Mouse (Mus musculus) midbrain, postnatal 0 days (tissue): Measurements from ENCODE around the gene Zscan20. TPM values are rescaled to one million over a fixed set of nuclear protein-coding genes. Genes with fewer than 3 reads are reported as not detected.

Experiments used
- ATAC-seq: fragments of 200-750 bp; cut with Nextera tagmentation; 2 replicates; pipeline ENCODE4 v1.8.0; 2017; ENCODE audit warnings: moderate number of reproducible peaks, mild to moderate bottlenecking, moderate TSS enrichment, moderate library complexity; ENCODE audit not compliant: low FRiP score
- DNase-seq: peaks from one replicate; pipeline ENCODE4 v3.0.0-alpha.2; 2015; ENCODE audit warnings: low spot score
- H3K27ac ChIP-seq: fragments of 300-500 bp; sonication (generic); 2 replicates; pipeline ENCODE4 v1.5.1; 2014; ENCODE audit warnings: low read depth, mild to moderate bottlenecking, low read length, mixed read lengths
- H3K27me3 ChIP-seq: fragments of 300-500 bp; sonication (generic); 2 replicates; pipeline ENCODE4 v1.6.1; 2014; ENCODE audit warnings: low read length, control low read depth, mixed read lengths; ENCODE audit not compliant: insufficient read depth
- H3K36me3 ChIP-seq: fragments of 300-500 bp; sonication (generic); 2 replicates; pipeline ENCODE4 v1.6.1; 2014; ENCODE audit warnings: low read length, control low read depth, mixed read lengths; ENCODE audit not compliant: insufficient read depth
- H3K4me1 ChIP-seq: fragments of 300-500 bp; sonication (generic); 2 replicates; pipeline ENCODE4 v1.6.1; 2014; ENCODE audit warnings: mild to moderate bottlenecking, control low read depth, antibody characterized with exemption, low read length, mixed read lengths; ENCODE audit not compliant: insufficient read depth
- H3K4me2 ChIP-seq: fragments of 300-500 bp; sonication (generic); 2 replicates; pipeline ENCODE4 v1.6.1; 2014; ENCODE audit warnings: low read depth, mild to moderate bottlenecking, low read length, mixed read lengths; ENCODE audit not compliant: poor library complexity, severe bottlenecking
- H3K4me3 ChIP-seq: fragments of 300-500 bp; sonication (generic); 2 replicates; pipeline ENCODE4 v1.5.1; 2014; ENCODE audit warnings: low read depth, mild to moderate bottlenecking, low read length, moderate library complexity
- H3K9ac ChIP-seq: fragments of 300-500 bp; sonication (generic); replicated peaks from 2 replicates; pipeline ENCODE4 v1.6.1; 2014; ENCODE audit warnings: mild to moderate bottlenecking, low read length, moderate library complexity, mixed read lengths; ENCODE audit not compliant: poor library complexity, severe bottlenecking
- H3K9me3 ChIP-seq: fragments of 300-500 bp; sonication (generic); 2 replicates; pipeline ENCODE4 v1.6.1; 2016; ENCODE audit warnings: low read length, control low read depth
- CTCF ChIP-seq: IDR thresholded peaks from 2 replicates; pipeline ENCODE4 v1.5.1; 2016; ENCODE audit warnings: antibody characterized with exemption, mild to moderate bottlenecking
- WGBS: fragments of 180-500 bp; shearing (Covaris S2); extraction: QIAGEN DNeasy Blood & Tissue Kit; methylation state at CpG from one replicate; pipeline ENCODE4 v1.1.7; 2014; 5-methylcytosine and 5-hydroxymethylcytosine counted together
- polyA plus RNA-seq: library from polyadenylated mRNA; unstranded; fragments of >200 nt; fragmentation: Nextera tagmentation; extraction: Ambion mirVana; gene quantifications from 2 replicates; pipeline ENCODE4 v1.2.1, GENCODE M21; 2015
- total RNA-seq: library from RNA; depleted of rRNA; stranded (reverse); fragments of >200 nt; gene quantifications from 2 replicates; pipeline ENCODE4 v1.2.3, GENCODE M21; 2014; rRNA removed

The Zscan20 gene
- total and polyA plus RNA-seq, 2 experiments from 2014 or later, result 2.5 to 16.6 TPM

DNA sequence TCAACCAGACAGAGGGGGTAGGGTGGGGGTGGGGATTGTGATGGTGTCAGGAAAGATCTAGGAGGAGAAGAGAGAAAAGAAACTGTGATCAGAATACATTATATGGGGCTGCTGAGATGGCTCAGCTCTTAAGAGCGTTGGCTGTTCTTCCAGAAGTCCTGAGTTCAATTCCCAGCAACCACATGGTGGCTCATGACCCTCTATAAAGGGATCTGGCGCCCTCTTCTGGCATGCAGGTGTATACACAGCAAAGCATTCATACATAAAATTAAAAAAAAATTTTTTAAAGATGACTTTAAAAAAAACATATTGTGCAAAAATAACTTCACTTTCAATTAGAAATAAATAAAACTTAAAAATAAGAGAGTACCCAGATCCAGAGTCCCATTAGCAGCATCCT lies 66.5 kb downstream of the Zscan20 start:
- Histone ChIP-seq H3K4me1 (no peaks in the 10 kb centered on the region), H3K27ac (no peak overlapping the region), H3K4me3 (no peak overlapping the region), H3K9me3 (no peaks in the 10 kb centered on the region), H3K36me3 (peaks cover 46% of the 10 kb centered on the region), H3K9ac (no peak overlapping the region), H3K4me2 (no peak overlapping the region), H3K27me3 (no peaks in the 10 kb centered on the region)
- TF ChIP-seq CTCF, result peak; percentile 65
- WGBS, result 22% methylated on average over 2 of the region's 2 CpGs
- DNase-seq (no peak), ATAC-seq (no peak)

Other genes starting within 250 kb of the Zscan20 start
- 1.3 and 2.1 TPM in 2 replicates for gene Tlr12, start 8.5 kb upstream of the Zscan20 start, total RNA-seq
- gene Tlr12, start 8.5 kb upstream of the Zscan20 start, polyA plus RNA-seq, result 0.71 and 1.1 TPM in 2 replicates
- 64.3 and 66.1 TPM in 2 replicates for gene Phc2, start 44.6 kb upstream of the Zscan20 start, total RNA-seq
- 31.4 and 34.8 TPM in 2 replicates for gene Phc2, start 44.6 kb upstream of the Zscan20 start, polyA plus RNA-seq
- 0.19 and 0.38 TPM in 2 replicates for gene A3galt2, start 145.3 kb upstream of the Zscan20 start, total RNA-seq
- gene A3galt2, start 145.3 kb upstream of the Zscan20 start, polyA plus RNA-seq, result 0.05 TPM in 1 of 2 replicates, not detected in the other
- 26.7 and 33.3 TPM in 2 replicates for gene Zfp362, start 195.9 kb upstream of the Zscan20 start, total RNA-seq
- 24.8 and 27.0 TPM in 2 replicates for gene Zfp362, start 195.9 kb upstream of the Zscan20 start, polyA plus RNA-seq